Mouse (Mus musculus): ENCODE measurements at regions not wholly inside any gene's neighbourhood (a gene's known extent, or its start where the extent isn't known, plus 50 kb on each side); places are given as distances from the start of the nearest gene placed in this dataset.

DNA sequence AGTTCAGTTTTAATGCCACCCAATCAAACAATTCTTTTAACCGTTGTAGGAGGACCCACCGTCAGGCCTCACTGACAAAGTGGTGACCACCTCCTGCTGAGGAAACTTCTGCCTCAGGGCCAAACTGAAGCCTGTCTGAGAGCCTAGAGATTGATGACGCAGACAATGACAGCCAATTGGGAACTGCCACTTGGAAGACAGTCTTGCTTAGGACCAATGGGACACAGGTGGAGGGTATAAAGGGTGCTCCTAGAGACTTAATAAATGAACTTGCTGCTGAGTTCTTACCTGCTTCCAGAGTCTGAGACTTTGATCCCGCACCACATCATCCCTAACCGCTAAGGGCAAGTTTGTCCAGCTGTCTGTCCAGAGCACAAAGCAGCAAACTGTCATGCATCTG lies 80.0 kb downstream of the Tbx4 start:
- no peak for TF ChIP-seq CTCF (IDR thresholded peaks at IDR 0.05; ENCODE audit: borderline replicate concordance, insufficient read depth, low read length)
- no peak for TF ChIP-seq POLR2A (IDR thresholded peaks at IDR 0.05; ENCODE audit: low read depth, low read length)

Data from embryonic fibroblast, embryonic 13.5 days (primary cell).